Mouse (Mus musculus): Measurements from ENCODE around the gene Hdgfl2.

DNA sequence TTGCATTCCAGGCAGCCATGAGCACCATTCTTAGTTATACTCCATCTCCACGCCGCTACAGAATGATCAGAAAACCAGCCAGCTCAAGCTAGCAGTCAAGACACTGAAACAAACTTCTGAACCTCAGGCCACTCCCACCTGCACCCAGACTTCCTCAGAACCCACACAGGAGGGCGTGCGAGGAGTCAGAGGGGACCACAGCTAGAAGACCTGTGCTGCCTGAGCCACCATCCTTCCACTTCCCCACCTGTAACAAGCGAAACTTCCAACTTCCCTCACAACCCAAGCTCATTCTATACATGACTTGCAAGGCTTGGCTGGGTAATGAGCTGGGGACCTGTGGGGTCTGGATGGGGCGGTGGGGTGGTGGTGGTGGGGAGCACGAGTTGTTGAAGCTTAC is 46.6 kb upstream of the Hdgfl2 start:
- TF ChIP-seq CTCF (IDR thresholded peaks at IDR 0.05; ENCODE audit: low read depth), result no peak
- no peak for TF ChIP-seq EP300 (IDR thresholded peaks at IDR 0.05; ENCODE audit: low read depth)

All from liver, embryonic 14.5 days (tissue).